Mouse (Mus musculus): ENCODE data around the gene Glp2r. TPM values are rescaled to one million over a fixed set of nuclear protein-coding genes. Genes with fewer than 3 reads are reported as not detected.

Glp2r gene
- polyA plus RNA-seq, 1 experiment: 6.7 TPM

DNA sequence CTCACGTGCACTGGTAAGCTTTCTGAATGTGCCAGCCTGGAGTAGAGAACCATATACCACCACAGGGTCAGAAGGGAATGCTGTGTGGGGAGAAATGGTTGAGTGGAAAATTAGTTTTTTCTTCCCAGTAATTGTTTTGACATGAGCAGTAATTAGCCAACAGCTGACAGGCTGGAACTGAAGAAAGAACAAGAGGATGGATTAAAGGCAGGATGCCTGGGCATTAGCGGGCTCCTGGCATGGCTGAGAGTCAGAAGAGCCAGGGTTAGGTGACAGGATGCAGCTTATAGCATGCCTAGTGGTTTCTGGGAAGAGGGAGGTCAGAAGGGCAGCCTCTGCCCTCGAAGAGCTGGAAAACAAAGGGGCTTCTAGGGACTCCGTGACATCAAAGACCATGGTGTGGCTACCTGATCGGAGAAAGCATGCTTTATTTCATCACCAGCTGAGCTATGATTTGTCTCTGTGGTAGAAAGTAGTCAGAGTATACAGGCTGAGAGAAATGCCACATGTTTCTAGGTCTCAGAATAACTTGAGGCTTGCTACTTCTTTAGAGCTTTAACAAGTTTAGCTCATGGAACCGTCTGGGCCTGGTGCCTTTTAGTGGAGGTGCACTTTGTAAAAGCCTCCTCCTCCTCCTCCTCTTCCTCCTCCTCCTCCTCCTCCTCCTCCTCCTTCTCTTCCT, 133.9 kb downstream of the Glp2r start:
- no peak for DNase-seq (ENCODE audit: low spot score)

GRCm38 (mm10) chr11:67636201-67636600, 134.8 kb downstream of the Glp2r start:
- DNase-seq (ENCODE audit: low spot score): no peak

GRCm38 (mm10) chr11:67633620-67634229, 137.2 kb downstream of the Glp2r start:
- no peak for DNase-seq (ENCODE audit: low spot score)

GRCm38 (mm10) chr11:67632906-67633305, 138.0 kb downstream of the Glp2r start:
- no peak for DNase-seq (ENCODE audit: low spot score)

GRCm38 (mm10) chr11:67628522-67628921, 142.4 kb downstream of the Glp2r start:
- no peak for DNase-seq (ENCODE audit: low spot score)

DNA sequence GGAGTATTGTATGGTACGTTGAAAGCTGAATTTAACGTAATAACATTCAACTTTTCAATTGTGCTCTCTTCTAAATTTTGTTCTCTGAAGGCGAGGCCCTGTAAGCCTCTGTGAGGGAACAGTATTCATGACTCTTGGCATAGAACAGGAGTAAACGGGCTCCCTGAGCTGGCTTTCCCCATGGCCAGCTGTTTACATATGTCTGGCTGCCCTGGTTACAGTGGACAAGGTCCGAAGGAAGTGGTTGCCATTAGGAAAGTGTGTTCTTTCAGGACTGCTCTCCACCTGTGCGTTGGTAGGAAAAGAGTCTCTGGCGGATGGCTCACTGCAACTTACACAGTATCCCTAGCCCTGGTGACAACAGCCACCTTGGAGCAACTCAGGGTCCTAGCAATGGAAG, 143.8 kb downstream of the Glp2r start:
- DNase-seq (ENCODE audit: low spot score): no peak

GRCm38 (mm10) chr11:67622340-67622739, 148.6 kb downstream of the Glp2r start:
- DNase-seq (ENCODE audit: low spot score): no peak

DNA sequence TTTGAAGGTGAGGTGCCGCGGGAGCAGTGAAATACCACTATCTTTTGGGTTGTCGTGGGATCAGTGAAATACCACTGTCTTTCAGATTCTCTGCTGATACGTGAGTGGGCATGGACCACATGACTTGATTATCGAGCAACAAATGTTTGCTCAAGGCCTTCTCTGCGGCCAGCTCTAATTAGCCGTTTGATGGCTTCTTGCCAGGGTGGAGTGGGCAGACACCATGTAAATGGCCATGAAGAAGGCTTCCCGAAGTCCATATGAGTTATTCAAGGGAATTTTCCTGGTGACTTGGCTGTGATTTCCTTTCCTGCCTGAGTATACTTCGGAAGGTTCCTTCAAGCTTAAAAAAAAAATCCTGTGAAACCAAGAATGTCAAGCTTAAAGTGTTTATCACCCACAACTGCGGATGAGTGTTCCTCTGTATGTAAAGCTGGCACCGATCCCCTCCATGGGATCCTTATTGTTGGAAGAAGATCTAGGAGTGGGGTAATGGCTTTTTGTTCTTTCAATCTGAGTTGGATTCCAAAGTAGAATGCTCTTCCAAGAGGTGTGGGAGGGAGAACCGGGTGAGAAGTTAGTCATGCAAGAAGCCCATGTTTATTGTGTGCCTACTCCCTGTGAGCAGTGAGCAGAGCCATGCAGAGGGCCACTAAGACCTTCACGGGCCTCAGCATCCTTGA, 154.3 kb downstream of the Glp2r start:
- no peak for DNase-seq (ENCODE audit: low spot score)

GRCm38 (mm10) chr11:67612158-67612839, 158.7 kb downstream of the Glp2r start:
- no peak for DNase-seq (ENCODE audit: low spot score)

Other genes starting within 250 kb of the Glp2r start
- gene Rcvrn, start 75.8 kb downstream of the Glp2r start, polyA plus RNA-seq (2012; rRNA removed): 0.06 and 0.18 TPM in 2 replicates
- gene Gsg1l2, start 3.5 kb upstream of the Glp2r start, polyA plus RNA-seq (2012; rRNA removed): 0.08 and 0.12 TPM in 2 replicates
- 0.94 and 1.2 TPM in 2 replicates for gene Dhrs7c, start 27.0 kb upstream of the Glp2r start, polyA plus RNA-seq (2012; rRNA removed)
- gene Usp43, start 151.0 kb upstream of the Glp2r start, polyA plus RNA-seq (2012; rRNA removed): 3.9 TPM in 2 replicates
- 0.27 and 0.44 TPM in 2 replicates for gene Cfap52, start 194.5 kb upstream of the Glp2r start, polyA plus RNA-seq (2012; rRNA removed)
- gene Stx8, start 195.0 kb upstream of the Glp2r start, polyA plus RNA-seq (2012; rRNA removed): 41.6 and 43.6 TPM in 2 replicates

Data from urinary bladder, adult 2 months (tissue).